Mouse (Mus musculus) intestine, embryonic 14.5 days (tissue): ENCODE results near the gene Tubb1. TPM values are rescaled to one million over a fixed set of nuclear protein-coding genes. Genes with fewer than 3 reads are reported as not detected.

ENCODE experiments used
- ATAC-seq: fragments of 200-750 bp; cut with Nextera tagmentation; replicated peaks from 2 replicates; pipeline ENCODE4 v1.8.0; 2017; ENCODE audit warnings: low read depth, moderate number of reproducible peaks, moderate TSS enrichment, moderate library complexity; ENCODE audit not compliant: low FRiP score, low TSS enrichment
- DNase-seq: peaks from one replicate; pipeline ENCODE4 v3.0.0-alpha.2; 2018; ENCODE audit warnings: low spot score
- H3K27ac ChIP-seq: fragments of 300-500 bp; sonication (generic); 2 replicates; pipeline ENCODE4 v1.5.1; 2014; ENCODE audit warnings: low read depth, mild to moderate bottlenecking, control low read depth
- H3K27me3 ChIP-seq: fragments of 300-500 bp; sonication (generic); replicated peaks from 2 replicates; pipeline ENCODE4 v1.6.1; 2014; ENCODE audit warnings: low read length, control low read depth; ENCODE audit not compliant: control insufficient read depth, insufficient read depth
- H3K36me3 ChIP-seq: fragments of 300-500 bp; sonication (generic); 2 replicates; pipeline ENCODE4 v1.6.1; 2014; ENCODE audit warnings: low read length, control low read depth; ENCODE audit not compliant: control insufficient read depth, insufficient read depth
- H3K4me1 ChIP-seq: fragments of 300-500 bp; sonication (generic); replicated peaks from 2 replicates; pipeline ENCODE4 v1.6.1; 2014; ENCODE audit warnings: low read length, control low read depth, mixed read lengths; ENCODE audit not compliant: control insufficient read depth, insufficient read depth
- H3K4me2 ChIP-seq: fragments of 300-500 bp; sonication (generic); 2 replicates; pipeline ENCODE4 v1.6.1; 2014; ENCODE audit warnings: low read length
- H3K4me3 ChIP-seq: fragments of 300-500 bp; sonication (generic); 2 replicates; pipeline ENCODE4 v1.5.1; 2014; ENCODE audit warnings: low read depth, low read length, control low read depth, mixed read lengths
- H3K9ac ChIP-seq: fragments of 300-500 bp; sonication (generic); 2 replicates; pipeline ENCODE4 v1.6.1; 2014; ENCODE audit warnings: mild to moderate bottlenecking, low read length
- H3K9me3 ChIP-seq: fragments of 300-500 bp; sonication (generic); 2 replicates; pipeline ENCODE4 v1.6.1; 2016; ENCODE audit warnings: low read length, control low read depth; ENCODE audit not compliant: control insufficient read depth
- WGBS: fragments of 180-500 bp; shearing (Covaris S2); extraction: QIAGEN DNeasy Blood & Tissue Kit; methylation state at CpG from one replicate; pipeline ENCODE4 v1.1.7; 2014; 5-methylcytosine and 5-hydroxymethylcytosine counted together
- polyA plus RNA-seq: library from polyadenylated mRNA; unstranded; fragments of >200 nt; fragmentation: Nextera tagmentation; extraction: Ambion mirVana; gene quantifications from 2 replicates; pipeline ENCODE4 v1.2.1, GENCODE M21; 2014

Gene Tubb1
- polyA plus RNA-seq, 1 experiment from 2014 or later, result 2.6 TPM

DNA sequence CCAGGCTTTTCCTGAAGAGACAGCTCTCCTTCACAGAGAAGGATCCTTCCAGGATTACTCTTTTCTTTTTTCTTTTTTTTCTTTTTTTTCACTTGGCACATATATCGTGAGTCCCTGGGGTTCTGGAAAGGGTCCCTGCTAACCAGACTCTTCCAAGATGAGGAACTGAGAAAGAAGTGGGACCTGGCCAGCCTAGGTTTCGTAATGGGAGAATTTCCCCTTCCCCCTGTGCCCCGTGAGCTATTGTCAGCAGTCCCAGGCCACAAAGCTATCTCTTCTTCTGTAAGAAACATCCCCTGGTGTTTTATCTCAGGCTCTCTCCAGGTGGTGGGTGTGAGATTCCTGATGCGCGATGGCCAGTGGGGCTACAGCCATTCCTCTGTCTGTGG lies 11.1 kb upstream of the Tubb1 start:
- Histone ChIP-seq H3K36me3 (peaks cover 8% of the 10 kb centered on the region; the same call in 1 of the 2 replicates), H3K9ac (no peak overlapping the region; the same call in 1 of the 2 replicates), H3K27me3 (no peaks in the 10 kb centered on the region), H3K4me2 (peak overlapping the region; percentile 82; the same call in 1 of the 2 replicates), H3K4me3 (no peak overlapping the region), H3K4me1 (peaks cover 15% of the 10 kb centered on the region), H3K27ac (no peak overlapping the region), H3K9me3 (no peaks in the 10 kb centered on the region)
- DNase-seq (no peak), ATAC-seq (no peak)
- WGBS, result 61% methylated on average over 5 of the region's 5 CpGs

DNA sequence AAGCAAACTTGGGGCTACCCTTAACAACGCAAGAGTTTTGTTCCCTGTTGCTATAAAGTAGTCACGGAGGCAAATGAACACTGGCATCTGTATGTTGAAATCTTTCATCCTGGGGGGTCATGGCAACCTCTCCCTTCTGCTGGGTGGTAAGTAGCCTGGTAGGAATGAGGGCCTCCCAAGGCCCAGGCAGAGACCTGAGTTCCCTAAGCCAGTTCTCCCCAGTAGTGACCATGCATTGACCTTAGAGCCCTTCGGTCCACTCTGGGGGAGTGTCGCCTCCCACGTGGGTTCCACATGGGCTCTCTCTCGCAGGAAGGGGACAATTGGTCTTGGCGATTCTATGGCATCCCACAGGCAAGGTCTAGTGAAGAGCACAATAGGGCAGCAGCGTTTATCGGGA lies 10.5 kb upstream of the Tubb1 start:
- ATAC-seq (no peak), DNase-seq (no peak)
- Histone ChIP-seq H3K36me3 (peaks cover 5% of the 10 kb centered on the region; the same call in 1 of the 2 replicates), H3K4me3 (no peak overlapping the region), H3K9me3 (no peaks in the 10 kb centered on the region), H3K27me3 (no peaks in the 10 kb centered on the region), H3K27ac (no peak overlapping the region), H3K4me1 (peaks cover 15% of the 10 kb centered on the region), H3K4me2 (no peak overlapping the region), H3K9ac (no peak overlapping the region)
- WGBS, result 83% methylated on average over 9 of the region's 9 CpGs

DNA sequence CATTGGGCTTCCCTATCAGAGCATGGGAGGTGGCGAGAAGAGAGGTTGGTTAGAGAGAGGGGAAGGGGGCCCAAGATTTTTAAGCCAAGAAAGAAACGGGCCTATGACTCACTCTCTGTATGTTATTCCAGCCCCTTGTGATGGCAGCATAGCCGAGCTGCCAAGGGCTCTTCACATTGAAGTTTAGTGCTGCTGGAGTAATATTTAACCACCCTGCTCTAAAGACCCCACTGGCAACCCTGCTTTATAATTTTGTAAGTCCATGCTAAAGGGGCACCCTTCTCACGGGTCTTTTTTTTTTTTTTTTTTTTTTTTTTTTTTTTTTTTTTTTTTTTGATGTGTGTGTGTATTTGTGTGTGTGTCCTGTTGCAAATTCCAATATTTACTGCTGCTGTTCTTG lies 8.6 kb upstream of the Tubb1 start:
- Histone ChIP-seq H3K9ac (no peak overlapping the region), H3K27me3 (no peaks in the 10 kb centered on the region), H3K4me3 (no peak overlapping the region), H3K27ac (no peak overlapping the region), H3K4me2 (no peak overlapping the region), H3K4me1 (peaks cover 15% of the 10 kb centered on the region), H3K36me3 (no peaks in the 10 kb centered on the region), H3K9me3 (no peaks in the 10 kb centered on the region)
- no peak for ATAC-seq
- 68% methylated on average over 4 of the region's 4 CpGs for WGBS
- no peak for DNase-seq

DNA sequence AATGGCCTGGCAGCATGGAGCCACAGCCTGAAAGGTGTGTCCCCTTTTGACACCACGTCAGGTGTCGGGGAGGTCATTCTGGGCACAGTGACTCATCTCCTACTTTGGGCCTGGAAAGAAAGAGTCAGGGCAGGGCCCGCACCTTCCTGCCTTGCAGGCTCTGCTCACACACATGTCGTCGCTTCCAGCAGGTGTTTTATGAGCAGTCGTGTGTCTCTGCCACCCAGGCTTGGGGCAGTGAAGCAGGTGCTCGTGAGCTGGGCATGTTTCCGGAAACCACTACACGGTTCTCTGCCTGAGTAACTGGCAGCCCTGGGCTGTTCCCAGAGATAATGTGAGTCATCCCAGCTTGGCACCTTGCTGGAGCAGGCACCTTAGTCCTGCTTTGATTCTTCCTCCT lies 8.0 kb upstream of the Tubb1 start:
- WGBS, result 65% methylated on average over 9 of the region's 9 CpGs
- Histone ChIP-seq H3K9me3 (no peaks in the 10 kb centered on the region), H3K4me2 (no peak overlapping the region)

DNA sequence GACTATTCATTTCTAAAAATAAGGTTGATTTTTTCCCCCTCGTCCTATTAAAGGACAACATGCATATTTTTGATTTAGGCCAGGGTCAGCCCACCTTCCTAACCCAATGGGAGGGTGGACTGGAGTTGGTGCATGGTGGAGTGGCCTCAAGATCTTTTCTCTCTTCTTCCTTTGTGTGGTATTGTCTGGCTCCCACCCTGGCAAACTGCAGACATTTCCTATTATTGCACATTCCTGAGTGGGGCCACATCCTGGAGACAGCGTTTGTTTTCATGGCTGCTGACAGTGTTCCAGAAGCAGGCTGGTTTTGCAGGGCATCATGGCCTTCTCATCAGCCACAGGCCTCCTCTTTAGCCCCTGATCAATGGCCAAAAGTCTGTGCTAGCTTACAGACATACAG lies 7.4 kb upstream of the Tubb1 start:
- 52% methylated on average over 2 of the region's 2 CpGs for WGBS

More for the DNA sequence above, 8.0 kb upstream of the Tubb1 start:
- ATAC-seq (no peak), DNase-seq (no peak)
- H3K36me3 ChIP-seq, result no peaks in the 10 kb centered on the region
- peak overlapping the region; percentile 34; the same call in 1 of the 2 replicates for H3K27ac ChIP-seq
- peaks cover 12% of the 10 kb centered on the region for H3K4me1 ChIP-seq
- H3K4me3 ChIP-seq, result no peak overlapping the region
- no peak overlapping the region for H3K9ac ChIP-seq
- H3K27me3 ChIP-seq, result no peaks in the 10 kb centered on the region

DNA sequence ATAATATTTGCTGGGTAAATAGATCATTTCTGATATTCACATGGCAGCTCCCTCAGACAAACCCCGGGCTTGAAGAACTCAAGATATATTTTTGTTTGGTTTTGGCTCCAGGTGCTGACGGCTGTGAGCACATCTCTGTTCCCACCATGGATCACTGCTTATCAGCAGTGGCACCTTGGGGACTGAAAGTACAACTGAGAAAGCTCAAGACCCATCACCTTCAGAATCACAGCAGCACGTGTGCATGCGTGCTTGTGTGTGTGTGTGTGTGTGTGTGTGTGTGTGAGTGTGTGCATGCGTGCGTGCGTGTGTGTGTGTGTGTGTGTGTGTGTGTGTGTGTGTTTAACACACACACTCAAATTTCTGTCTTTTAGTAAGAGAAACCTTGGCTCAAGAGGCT lies 6.1 kb upstream of the Tubb1 start:
- no peaks in the 10 kb centered on the region for H3K27me3 ChIP-seq
- 75% methylated on average over 7 of the region's 7 CpGs for WGBS
- no peaks in the 10 kb centered on the region for H3K9me3 ChIP-seq
- ATAC-seq (no peak), DNase-seq (no peak)
- no peak overlapping the region for H3K4me3 ChIP-seq
- H3K9ac ChIP-seq, result no peak overlapping the region
- no peak overlapping the region for H3K27ac ChIP-seq
- H3K36me3 ChIP-seq, result no peaks in the 10 kb centered on the region
- H3K4me1 ChIP-seq, result no peaks in the 10 kb centered on the region; the same call in 1 of the 2 replicates
- no peak overlapping the region for H3K4me2 ChIP-seq

More for the DNA sequence above, 7.4 kb upstream of the Tubb1 start:
- no peak for ATAC-seq
- no peak for DNase-seq
- H3K4me2 ChIP-seq, result no peak overlapping the region
- no peak overlapping the region for H3K9ac ChIP-seq
- H3K4me3 ChIP-seq, result no peak overlapping the region
- no peaks in the 10 kb centered on the region for H3K9me3 ChIP-seq
- no peaks in the 10 kb centered on the region for H3K36me3 ChIP-seq
- peaks cover 8% of the 10 kb centered on the region for H3K4me1 ChIP-seq
- no peaks in the 10 kb centered on the region for H3K27me3 ChIP-seq
- H3K27ac ChIP-seq, result peak overlapping the region; percentile 34; the same call in 1 of the 2 replicates

DNA sequence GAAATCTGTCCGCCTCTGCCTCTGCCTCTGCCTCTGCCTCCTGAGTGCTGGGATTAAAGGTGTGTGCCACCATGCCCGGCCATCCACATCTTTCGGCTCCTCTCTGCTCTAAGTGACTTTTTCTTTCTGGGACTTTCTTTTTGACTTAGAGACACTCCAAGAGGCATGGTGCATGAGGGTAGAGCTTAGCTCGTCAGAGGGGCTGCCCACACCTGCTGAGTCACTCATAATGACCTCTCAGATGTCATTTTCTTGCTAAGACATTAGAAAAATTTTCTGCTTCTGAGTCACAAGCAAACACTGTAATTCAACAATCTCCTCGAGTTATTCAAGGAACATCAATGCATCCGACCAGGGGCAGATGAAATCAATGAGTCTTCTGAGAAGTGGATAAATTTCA lies 5.5 kb upstream of the Tubb1 start:
- Histone ChIP-seq H3K4me3 (no peak overlapping the region), H3K36me3 (no peaks in the 10 kb centered on the region), H3K9me3 (no peaks in the 10 kb centered on the region), H3K9ac (no peak overlapping the region), H3K27me3 (no peaks in the 10 kb centered on the region), H3K4me2 (no peak overlapping the region), H3K27ac (no peak overlapping the region), H3K4me1 (no peaks in the 10 kb centered on the region)
- WGBS, result 80% methylated on average over 6 of the region's 6 CpGs
- ATAC-seq (no peak), DNase-seq (no peak)

DNA sequence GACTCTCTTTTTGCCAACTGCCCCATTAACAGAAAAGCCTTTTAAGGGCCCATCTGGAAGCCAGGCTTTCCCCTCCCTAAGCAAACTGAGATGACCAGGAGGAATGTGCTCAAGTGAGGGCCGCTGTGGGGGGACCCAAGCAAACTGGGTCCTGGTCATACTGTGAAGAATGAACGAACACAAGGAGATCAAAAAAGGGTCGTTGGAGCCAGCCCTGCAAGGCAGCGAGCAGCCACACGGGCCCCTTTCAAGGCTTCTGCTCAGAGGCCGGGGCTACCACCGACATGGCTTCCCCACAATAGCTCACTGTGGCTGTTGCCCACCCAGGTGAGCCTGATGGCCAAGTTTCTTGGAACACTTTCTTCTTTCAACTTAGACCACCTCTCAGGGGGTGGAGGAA lies 4.0 kb upstream of the Tubb1 start:
- Histone ChIP-seq H3K4me2 (no peak overlapping the region), H3K4me3 (no peak overlapping the region), H3K36me3 (no peaks in the 10 kb centered on the region), H3K27me3 (no peaks in the 10 kb centered on the region), H3K9me3 (no peaks in the 10 kb centered on the region), H3K4me1 (no peaks in the 10 kb centered on the region), H3K9ac (no peak overlapping the region), H3K27ac (no peak overlapping the region)
- 46% methylated on average over 7 of the region's 7 CpGs for WGBS
- DNase-seq, result no peak
- no peak for ATAC-seq

DNA sequence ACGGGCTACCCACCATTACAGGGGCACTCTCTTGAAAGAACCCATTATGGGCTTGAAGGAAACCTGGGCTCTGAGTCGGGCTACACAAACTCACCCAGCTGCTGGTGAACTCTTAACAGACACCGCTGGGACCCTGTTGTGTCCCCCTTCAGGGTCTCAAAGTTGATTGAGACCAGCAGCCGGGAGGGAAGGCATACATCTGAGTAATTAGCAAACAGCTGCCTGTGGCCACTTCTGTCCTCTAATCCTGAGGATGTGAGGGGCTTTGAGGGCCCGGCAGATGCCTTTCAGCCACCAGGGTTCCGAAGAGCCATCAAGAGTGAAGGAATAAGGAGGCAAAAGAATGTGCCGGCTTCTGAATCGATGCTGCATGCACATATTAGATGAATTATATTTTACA lies 3.6 kb upstream of the Tubb1 start:
- no peaks in the 10 kb centered on the region for H3K27me3 ChIP-seq
- 57% methylated on average over 8 of the region's 8 CpGs for WGBS
- H3K9me3 ChIP-seq, result no peaks in the 10 kb centered on the region
- no peak overlapping the region for H3K4me2 ChIP-seq
- no peak overlapping the region for H3K4me3 ChIP-seq
- no peak overlapping the region for H3K9ac ChIP-seq
- DNase-seq, result no peak
- H3K4me1 ChIP-seq, result no peaks in the 10 kb centered on the region
- no peak overlapping the region for H3K27ac ChIP-seq
- no peak for ATAC-seq
- no peaks in the 10 kb centered on the region for H3K36me3 ChIP-seq
